Mouse (Mus musculus) G1E (cell line): ENCODE results near the gene Prr15l. TPM values are rescaled to one million over a fixed set of nuclear protein-coding genes. Genes with fewer than 3 reads are reported as not detected.
A peak's percentile ranks its signal among the peaks of the same experiment; 100 is the strongest.

Source experiments
- ATAC-seq: 2 replicates; pipeline ENCODE4 v1.8.0; 2016; ENCODE audit warnings: mild to moderate bottlenecking; ENCODE audit not compliant: insufficient number of reproducible peaks, poor library complexity, low FRiP score, severe bottlenecking; ENCODE audit errors: extremely low read depth
- DNase-seq: peaks from one replicate; pipeline ENCODE4 v3.0.0; 2012; ENCODE audit warnings: low spot score
- H3K27me3 ChIP-seq: 2 replicates; pipeline ENCODE4 v1.6.1; 2012; ENCODE audit warnings: mild to moderate bottlenecking, low read length, inconsistent platforms; ENCODE audit not compliant: insufficient read depth
- H3K36me3 ChIP-seq: replicated peaks from 2 replicates; pipeline ENCODE3; 2012; ENCODE audit warnings: mild to moderate bottlenecking, inconsistent platforms
- H3K4me1 ChIP-seq: 2 replicates; pipeline ENCODE4 v1.6.1; 2012; ENCODE audit warnings: low read depth, low read length, inconsistent platforms, mixed read lengths; ENCODE audit not compliant: insufficient read depth
- H3K4me3 ChIP-seq: 2 replicates; pipeline ENCODE4 v1.5.1; 2012; ENCODE audit warnings: low read depth, mild to moderate bottlenecking, inconsistent platforms, low read length, moderate library complexity, mixed read lengths
- H3K9me3 ChIP-seq: replicated peaks from 2 replicates; pipeline ENCODE4 v1.6.1; 2012; ENCODE audit warnings: inconsistent platforms
- CTCF ChIP-seq: IDR thresholded peaks from 2 replicates; pipeline ENCODE4 v1.5.1; 2012; ENCODE audit warnings: low read depth, low read length, inconsistent platforms, mixed read lengths
- GATA1 ChIP-seq: IDR thresholded peaks from 2 replicates; pipeline ENCODE4 v1.6.1; 2012; ENCODE audit warnings: borderline replicate concordance, low read length, inconsistent platforms, mixed read lengths
- GATA2 ChIP-seq: IDR thresholded peaks from 2 replicates; pipeline ENCODE4 v1.6.1; 2012; ENCODE audit warnings: low read depth, low read length, inconsistent platforms, borderline replicate concordance
- POLR2AphosphoS5 ChIP-seq: IDR thresholded peaks from 2 replicates; pipeline ENCODE4 v1.6.1; 2012; ENCODE audit warnings: low read depth, low read length, inconsistent platforms; ENCODE audit not compliant: insufficient replicate concordance
- TAL1 ChIP-seq: conservative IDR thresholded peaks from 2 replicates; pipeline ENCODE4 v1.6.1; 2012; ENCODE audit warnings: low read depth, low read length, inconsistent platforms, mixed read lengths
- polyA plus RNA-seq: library from polyadenylated mRNA; stranded (reverse); fragments of >175 nt; gene quantifications from 2 replicates; pipeline ENCODE4 v1.2.3, GENCODE M21; 2012
- total RNA-seq, 2 experiments: library from RNA; stranded (forward) in 1 of 2; stranded (reverse) in 1 of 2; fragments of 200-1000 nt in 1 of 2; fragments of >200 nt in 1 of 2; fragmentation: Nextera tagmentation in 1 of 2; gene quantifications; 2 replicates each; pipeline ENCODE4 v1.2.3; 2014 to 2017

Gene Prr15l
- total and polyA plus RNA-seq, 3 experiments: 0.05 to 0.17 TPM; not detected in 1

DNA sequence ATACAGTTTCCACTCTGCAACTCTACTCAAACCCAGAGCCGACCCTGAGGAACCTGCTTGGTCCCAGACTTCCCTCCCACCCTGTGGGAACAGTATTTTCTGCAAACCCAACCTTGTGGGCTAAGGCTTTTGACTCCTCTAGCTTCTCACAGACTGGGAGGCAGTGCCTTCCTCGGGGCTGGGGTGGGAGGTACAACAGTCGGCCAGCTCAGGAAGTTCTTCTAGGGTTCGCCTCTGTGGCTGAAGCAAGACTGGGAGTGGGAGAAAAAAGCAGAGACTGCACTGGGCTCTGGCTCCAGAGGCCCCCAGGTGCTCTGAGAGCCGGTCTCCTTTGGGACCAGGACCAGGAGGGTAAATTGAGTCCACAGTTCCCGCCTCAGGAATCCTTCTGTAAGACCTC is 25.0 kb downstream of the Prr15l start:
- Histone ChIP-seq H3K36me3 (peaks cover 97% of the 10 kb centered on the region), H3K27me3 (no peaks in the 10 kb centered on the region), H3K9me3 (no peaks in the 10 kb centered on the region), H3K4me1 (peaks cover 97% of the 10 kb centered on the region), H3K4me3 (no peak overlapping the region)
- no peak for TF ChIP-seq TAL1
- ATAC-seq (no peak), DNase-seq (no peak)

DNA sequence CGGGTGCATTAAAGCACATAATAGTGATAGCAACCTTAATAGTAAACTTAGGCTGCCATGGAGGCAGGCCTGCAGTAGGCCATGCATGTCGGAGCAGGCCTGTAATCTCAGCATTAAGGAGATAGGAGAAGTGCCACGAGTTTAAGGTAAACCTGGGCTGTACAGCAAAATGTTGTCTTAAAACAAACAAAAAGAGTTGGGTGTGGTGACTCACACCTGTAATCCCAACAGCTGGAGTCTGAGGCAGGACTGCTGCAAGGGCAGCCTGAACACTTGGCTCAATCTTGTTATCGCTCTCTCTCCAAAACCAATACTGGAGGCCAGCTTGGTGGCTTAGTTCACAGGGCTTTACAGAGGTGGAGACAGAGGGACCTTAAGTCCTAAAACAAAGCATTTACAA is 27.2 kb downstream of the Prr15l start:
- ATAC-seq: no peak
- TF ChIP-seq TAL1: no peak
- TF ChIP-seq POLR2AphosphoS5: no peak; the same call in 1 of the 2 replicates
- TF ChIP-seq CTCF: no peak
- no peak for TF ChIP-seq GATA2
- no peak for TF ChIP-seq GATA1
- Histone ChIP-seq H3K9me3 (no peaks in the 10 kb centered on the region), H3K4me1 (peaks cover 94% of the 10 kb centered on the region), H3K4me3 (peak overlapping the region; percentile 61; the same call in 1 of the 2 replicates), H3K27me3 (no peaks in the 10 kb centered on the region), H3K36me3 (peaks cover 98% of the 10 kb centered on the region)
- no peak for DNase-seq

GRCm38 (mm10) chr11:96956009-96956724 is 28.3 kb downstream of the Prr15l start:
- Histone ChIP-seq H3K4me1 (peaks cover 94% of the 10 kb centered on the region), H3K9me3 (no peaks in the 10 kb centered on the region), H3K27me3 (no peaks in the 10 kb centered on the region), H3K4me3 (peak overlapping the region; percentile 61; the same call in 1 of the 2 replicates), H3K36me3 (peaks cover 98% of the 10 kb centered on the region)
- TF ChIP-seq GATA2 (no peak), TAL1 (0 out of 2 replicates have a peak, but pooled peaks have one; percentile 8), CTCF (peak; percentile 48)
- DNase-seq: peak; percentile 70
- peak; percentile 77 for ATAC-seq

DNA sequence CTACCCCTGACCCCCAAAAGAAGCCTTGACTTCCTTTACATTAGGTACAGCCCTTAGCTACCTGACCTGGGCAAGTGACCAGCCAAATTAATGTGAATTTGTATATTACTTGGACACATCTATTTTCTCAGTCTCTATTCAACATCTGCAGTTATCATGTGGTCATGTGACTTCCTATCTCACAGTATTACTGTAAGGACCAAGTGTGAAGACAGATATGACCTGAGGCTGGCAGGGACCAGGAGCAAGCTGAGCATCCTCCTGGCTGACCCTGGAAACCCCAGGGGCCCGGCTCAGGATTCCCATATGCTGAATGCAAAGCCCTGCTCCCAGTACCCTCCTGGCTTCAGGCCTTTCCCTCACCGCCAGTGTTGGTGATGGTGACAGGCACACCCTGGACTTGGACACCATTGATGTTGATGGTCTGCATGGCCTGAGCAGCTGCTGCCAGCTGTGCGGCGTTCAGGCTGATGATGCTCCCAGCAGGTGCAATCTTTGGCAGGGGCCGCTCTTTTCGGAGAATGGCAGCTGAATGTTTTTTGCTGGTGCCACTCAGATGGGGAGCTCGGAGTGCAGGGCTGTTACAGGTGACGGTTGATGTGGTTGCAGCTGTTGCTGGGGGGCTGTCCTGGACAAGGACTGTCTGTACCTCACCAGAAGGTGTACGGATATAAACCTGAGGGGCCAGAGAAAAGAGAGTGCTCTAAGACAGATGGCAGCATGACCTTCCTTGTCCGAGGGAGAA is 29.3 kb downstream of the Prr15l start:
- DNase-seq: no peak
- no peak for ATAC-seq
- H3K27me3 ChIP-seq: no peaks in the 10 kb centered on the region; the same call in 1 of the 2 replicates
- H3K4me3 ChIP-seq: peak overlapping the region; percentile 10; the same call in 1 of the 2 replicates
- H3K9me3 ChIP-seq: no peaks in the 10 kb centered on the region
- H3K36me3 ChIP-seq: peaks cover 98% of the 10 kb centered on the region
- H3K4me1 ChIP-seq: peaks cover 93% of the 10 kb centered on the region
- TF ChIP-seq GATA1: no peak
- no peak for TF ChIP-seq POLR2AphosphoS5
- no peak for TF ChIP-seq GATA2
- no peak for TF ChIP-seq TAL1
- TF ChIP-seq CTCF: no peak

DNA sequence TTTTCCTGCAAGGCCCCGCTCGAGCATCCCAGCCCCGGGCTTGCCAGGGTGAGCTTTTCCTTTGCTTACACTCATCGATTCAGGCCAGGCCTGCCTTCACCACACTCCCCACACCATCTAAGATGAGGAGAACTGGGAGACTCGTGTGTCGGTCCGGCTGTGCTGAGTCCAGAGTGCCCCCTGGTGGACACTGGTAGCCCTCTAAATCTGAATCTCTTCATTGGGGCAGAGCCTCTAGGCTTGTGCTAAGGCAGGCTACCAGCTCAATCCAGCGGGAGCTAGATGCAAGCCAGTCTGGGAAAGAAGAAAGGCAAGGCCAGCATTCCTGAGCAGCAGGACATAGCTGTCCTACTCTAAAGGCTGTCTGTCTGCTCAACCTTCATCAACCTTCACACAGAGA is 35.7 kb downstream of the Prr15l start:
- no peak overlapping the region for H3K4me3 ChIP-seq
- no peak for TF ChIP-seq TAL1
- TF ChIP-seq CTCF: peak; percentile 72
- ATAC-seq: peak; percentile 40; the same call in 1 of the 2 replicates
- H3K4me1 ChIP-seq: peaks cover 80% of the 10 kb centered on the region
- peak; percentile 64 for DNase-seq
- H3K27me3 ChIP-seq: no peaks in the 10 kb centered on the region; the same call in 1 of the 2 replicates
- no peaks in the 10 kb centered on the region for H3K9me3 ChIP-seq
- H3K36me3 ChIP-seq: peaks cover 93% of the 10 kb centered on the region

- Histone ChIP-seq H3K27me3 (no peaks in the 10 kb centered on the region; the same call in 1 of the 2 replicates), H3K9me3 (no peaks in the 10 kb centered on the region), H3K36me3 (peaks cover 90% of the 10 kb centered on the region), H3K4me3 (no peak overlapping the region), H3K4me1 (peaks cover 82% of the 10 kb centered on the region)
- TF ChIP-seq POLR2AphosphoS5 (no peak), TAL1 (no peak), CTCF (no peak), GATA1 (no peak), GATA2 (no peak)
- DNase-seq (no peak), ATAC-seq (no peak)
Measured at GRCm38 (mm10) chr11:96966172-96966571, 38.3 kb downstream of the Prr15l start.
